Mouse (Mus musculus) yolk sac, embryonic 10.5 days (tissue): ENCODE measurements around the gene Polr3e.
A peak's percentile ranks its signal among the peaks of the same experiment; 100 is the strongest.
"Not testable (repeated sequence)": the region's sequence is repeated elsewhere in the genome, so short reads cannot be mapped to it uniquely, and the experiment has no call there.

ENCODE experiments used
- DNase-seq: peaks from one replicate; pipeline ENCODE4 v3.0.0-alpha.2; 2017; ENCODE audit warnings: low spot score

Gene Polr3e

DNA sequence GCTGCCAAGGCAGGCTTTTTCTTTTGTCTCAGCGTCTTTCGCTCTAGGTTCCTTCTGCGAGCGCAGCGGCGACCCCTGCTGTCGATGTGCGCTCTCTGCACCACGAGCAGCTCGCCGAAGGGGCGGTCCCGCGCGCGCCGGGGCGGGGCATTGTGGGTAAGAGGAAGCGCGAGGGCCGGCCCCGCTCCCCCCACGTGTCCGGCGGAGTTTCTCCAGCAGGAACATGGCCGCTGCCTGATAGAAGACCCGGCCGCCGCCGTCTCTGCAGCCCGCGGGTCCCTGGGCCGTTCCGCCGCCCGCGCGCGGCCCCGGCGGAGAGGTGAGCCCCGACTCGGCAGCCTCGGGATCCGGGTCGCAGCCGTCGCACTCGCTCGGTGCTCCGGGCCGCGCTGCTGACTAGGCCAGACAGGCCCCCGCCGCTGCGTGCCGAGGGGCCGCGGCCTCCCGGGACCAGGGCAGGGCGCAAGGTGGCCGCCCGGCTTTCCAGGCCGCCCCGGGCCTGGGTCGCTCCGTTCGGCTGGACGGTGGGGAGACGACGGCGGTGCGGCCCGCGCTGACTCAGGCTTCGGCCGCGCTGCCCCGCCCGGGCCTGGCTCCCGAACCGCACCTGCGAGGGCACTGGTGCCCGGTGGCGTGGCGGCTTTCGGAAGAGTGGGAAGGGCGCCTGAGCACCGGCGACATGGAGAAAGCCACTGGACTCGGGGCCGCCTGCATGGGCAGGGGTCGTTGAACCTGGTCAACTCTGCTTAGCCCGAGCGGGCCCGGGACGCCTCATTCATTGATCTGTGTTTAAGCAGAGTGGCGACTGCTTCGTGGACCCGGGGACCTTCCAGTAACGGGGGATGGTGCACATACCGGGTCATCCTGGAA is at the start of gene Polr3e:
Gene Polr3e, plus strand, starts transcription at position 153 of the 870 bp plus-strand sequence.
- peak; percentile 99 for DNase-seq

DNA sequence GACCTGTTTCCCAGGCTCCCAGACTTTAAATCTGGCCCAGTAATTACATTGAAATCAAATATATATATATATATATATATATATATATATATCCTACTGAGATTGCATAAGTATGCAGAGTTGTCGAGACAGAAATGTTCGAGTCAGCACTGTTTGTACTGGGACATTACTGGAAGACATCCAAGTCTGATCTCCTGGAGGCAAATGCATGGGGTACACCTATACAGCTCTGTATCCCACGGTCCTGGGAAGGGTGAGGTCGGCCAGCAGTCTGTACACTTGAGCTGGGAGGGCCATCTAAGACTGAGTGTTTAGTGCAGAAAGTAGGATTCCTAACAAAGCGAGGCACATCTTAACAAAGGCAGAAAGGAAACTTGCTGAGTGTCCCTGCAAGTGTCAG is 47.7 kb upstream of the Polr3e start:
- DNase-seq = no peak

GRCm38 (mm10) chr7:120870431-120871008 is 47.0 kb upstream of the Polr3e start:
- no peak for DNase-seq

- DNase-seq = no peak
Measured at GRCm38 (mm10) chr7:120873083-120873482, 44.5 kb upstream of the Polr3e start.

DNA sequence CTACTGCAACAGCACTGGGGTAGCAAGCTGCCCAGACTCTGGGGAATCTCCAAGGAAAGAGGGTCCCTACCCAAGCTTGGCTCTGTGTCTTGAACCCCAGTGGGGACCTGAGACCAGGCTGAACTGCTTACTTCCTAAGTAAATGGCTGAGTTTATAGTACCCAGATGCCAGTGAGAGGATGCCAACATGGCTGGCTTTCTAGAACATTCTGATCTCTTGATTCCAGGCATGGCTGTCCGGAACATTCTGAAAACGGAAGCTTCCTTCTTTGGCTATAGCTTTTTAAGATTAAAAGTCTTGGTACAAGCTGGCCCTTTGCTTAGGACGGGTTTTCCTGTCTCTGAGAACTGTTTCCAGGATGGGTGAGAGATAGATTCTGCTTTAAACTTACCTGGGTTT is 43.5 kb upstream of the Polr3e start:
- DNase-seq = no peak

- peak; percentile 50 for DNase-seq
Measured at GRCm38 (mm10) chr7:120874764-120875539, 42.6 kb upstream of the Polr3e start.

GRCm38 (mm10) chr7:120875540-120876388 is 41.8 kb upstream of the Polr3e start:
- no peak for DNase-seq

DNA sequence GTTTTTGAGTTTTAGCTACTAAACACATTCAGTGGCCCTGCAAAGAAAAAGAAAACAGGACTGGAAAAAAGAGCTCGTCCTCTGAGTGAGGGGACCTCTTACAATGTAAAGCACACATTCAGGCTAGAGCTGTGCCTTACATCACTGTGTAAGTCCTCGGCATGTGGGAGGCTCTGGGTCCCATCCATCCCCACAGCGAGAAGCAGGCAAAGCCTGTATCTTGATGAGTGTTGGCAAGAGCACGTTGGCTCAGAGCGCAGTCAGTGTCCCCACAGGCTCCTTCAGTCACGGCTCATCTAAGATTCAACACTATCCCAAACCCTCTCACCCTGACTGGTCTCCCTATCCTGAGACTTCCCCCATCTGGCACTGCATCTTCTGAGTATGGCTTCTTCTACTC is 39.3 kb upstream of the Polr3e start:
- DNase-seq = no peak

GRCm38 (mm10) chr7:120879972-120880371 is 37.6 kb upstream of the Polr3e start:
- no peak for DNase-seq

DNA sequence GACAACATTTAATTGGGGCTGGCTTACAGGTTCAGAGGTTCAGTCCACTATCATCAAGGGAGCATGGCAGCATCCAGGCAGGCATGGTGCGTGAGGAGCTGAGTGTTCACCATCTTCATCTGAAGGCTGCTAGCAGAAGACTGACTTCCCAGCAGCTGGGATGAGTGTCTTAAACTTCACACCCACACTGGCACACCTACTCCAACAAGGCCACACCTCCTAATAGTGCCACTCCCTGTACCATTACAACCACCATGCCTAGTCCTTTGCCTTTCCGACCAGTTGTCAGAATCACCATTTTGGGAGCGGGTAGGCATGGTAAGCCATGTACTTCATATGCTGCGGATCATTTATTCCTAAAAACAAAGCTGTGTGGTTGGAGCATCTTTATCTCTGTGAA is 36.8 kb upstream of the Polr3e start:
- DNase-seq = no peak

DNA sequence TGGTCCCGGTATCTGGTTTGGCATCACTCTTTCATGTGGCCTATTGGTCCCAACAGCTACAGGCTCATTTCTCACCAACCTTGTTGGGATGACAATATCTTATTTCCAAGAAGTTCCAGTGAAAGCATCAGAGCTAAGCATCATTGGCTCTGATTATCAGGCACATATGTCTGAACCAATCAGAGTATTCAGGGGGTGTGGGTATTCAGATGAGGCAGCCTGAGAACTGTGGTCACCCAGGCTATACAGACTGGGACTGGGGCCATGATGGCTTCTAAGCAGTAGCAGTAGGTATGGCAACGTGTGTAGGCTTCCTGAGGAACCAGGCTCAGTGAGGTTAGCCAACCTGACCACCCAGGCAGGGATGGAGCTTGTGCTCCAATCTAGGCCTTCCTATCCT is 36.1 kb upstream of the Polr3e start:
- DNase-seq = no peak

DNA sequence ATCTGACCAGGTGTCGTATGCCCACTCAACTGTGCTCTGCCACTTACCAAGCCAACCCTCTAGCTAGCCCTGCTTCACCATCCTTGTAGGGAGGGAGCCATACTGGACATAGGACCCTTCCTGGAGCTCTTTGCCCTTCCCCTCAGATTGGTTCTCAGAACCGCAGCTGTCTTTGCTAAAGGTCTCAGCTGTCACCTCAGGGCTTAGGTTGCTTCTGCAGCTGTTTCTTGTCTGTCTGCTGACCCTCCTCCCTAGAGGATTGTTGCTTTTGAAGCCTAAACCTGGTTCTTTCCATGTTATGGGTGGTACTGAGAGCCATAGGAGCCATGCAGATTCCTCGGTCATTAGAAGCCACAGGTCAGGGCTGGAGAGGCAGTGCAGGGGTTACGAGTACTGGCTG is 34.9 kb upstream of the Polr3e start:
- DNase-seq = no peak

DNA sequence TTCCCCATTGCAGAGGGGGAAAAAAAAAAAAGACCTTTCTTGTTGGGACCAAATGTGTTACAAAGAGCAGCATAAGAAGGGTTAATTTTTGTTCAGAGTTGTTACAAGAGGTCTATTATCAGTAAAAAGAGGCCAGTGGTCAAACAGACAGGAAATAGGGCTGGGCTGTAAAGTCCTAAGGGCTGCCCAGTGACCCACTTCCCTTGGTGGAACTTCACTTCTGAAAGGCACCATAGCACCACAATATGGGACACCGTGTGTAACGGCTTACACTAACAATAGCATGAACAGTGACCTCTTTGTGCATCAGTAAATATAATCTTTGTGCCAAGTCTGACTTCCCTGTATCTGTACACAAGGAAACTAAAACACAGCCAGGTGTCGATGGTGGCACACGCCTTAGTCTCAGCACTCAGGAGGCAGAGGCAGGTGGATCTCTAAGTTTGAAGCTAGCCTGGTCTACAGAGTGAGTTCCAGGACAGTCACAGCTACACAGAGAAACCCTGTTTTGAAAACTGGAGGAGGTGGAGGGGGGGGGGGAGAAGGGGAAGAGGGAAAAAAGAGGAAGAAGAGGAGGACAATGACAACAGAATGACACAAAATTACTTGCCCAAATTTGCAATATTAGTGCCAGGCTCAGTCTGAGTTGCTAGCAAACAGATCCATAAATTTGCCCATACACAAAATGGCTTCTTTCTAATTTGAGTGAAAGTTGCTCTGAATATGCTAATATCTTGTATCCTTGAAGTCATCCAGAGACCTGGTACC is 33.8 kb upstream of the Polr3e start:
- DNase-seq = no peak

DNA sequence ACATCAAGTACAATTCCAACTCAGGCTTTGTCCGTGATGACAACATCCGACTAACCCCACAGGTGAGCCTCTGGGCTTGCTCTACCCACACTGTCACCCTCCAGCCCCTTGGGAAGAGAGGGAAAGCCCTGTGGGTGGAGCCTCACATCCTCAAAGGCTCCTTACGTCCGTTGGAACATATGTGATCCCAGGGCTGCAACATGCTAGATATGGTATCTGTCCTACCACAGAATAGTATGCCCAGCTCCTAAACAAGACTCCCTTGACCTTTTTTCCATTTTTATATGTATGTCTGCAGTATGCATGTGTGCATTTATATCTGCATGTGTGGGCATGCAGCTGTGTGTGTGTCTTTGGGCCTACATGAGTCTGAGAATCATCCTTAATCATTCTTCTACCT is 32.8 kb upstream of the Polr3e start:
- DNase-seq = no peak

DNA sequence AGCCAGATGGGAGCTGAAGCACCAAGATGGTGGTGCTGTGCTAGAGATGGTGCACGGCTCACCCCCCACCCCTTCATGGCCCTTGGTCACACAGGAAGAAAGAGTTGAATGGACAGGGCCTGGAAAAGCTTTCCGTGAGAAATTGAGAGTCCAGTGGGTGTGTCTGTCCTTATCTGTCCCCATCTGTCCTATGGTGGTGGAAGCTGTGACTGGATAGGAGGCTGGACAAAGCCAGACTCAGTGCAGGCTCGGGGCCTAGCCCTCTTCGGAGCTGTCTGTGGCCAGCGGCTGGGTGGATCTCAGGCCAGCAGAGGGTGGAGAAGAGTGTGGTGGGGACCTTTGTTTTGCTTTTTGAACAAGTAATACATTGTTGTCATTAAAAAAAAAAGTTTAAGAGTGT is 24.4 kb upstream of the Polr3e start:
- no peak for DNase-seq

DNA sequence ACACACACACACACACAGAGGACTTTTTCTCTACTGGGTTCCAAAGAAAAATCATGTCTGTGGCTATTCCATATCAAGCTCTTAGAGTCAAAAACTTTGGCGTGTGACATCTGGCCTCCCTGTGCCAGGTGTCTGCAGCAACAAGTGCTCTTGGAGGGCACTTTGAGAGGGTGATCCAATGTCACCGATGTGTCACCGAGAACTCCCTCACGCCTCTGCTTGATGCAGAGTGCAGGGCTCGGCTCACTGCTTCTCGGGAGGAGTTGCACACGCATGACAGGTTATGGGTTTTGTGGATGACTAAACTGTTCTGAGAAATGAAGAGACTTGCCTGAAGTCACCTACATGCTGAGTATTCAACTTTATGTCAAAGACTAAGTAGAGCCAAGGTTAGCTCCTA is 20.5 kb upstream of the Polr3e start:
- no peak for DNase-seq

- DNase-seq = no peak
Measured at GRCm38 (mm10) chr7:120897711-120898335, 19.7 kb upstream of the Polr3e start.

DNA sequence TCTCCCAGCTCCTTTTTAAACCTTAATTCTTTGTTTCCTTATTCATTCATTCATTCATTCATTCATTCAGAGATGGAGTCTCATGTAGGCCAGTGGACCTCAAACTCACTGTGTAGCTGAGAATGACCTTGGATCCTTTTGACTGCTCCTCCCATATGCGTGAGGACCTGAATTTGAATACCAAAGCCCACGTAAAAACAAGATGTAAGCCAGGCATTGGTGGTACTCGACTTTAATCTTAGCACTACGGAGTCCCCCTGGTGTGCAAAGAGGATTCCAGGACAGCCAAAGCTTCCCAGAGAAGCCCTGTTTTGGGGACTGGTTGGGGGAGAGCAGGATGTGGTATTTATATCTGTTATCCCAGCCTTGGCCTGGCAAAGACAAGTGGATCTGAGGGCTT is 17.4 kb upstream of the Polr3e start:
- no peak for DNase-seq

GRCm38 (mm10) chr7:120901701-120902100 is 15.8 kb upstream of the Polr3e start:
- DNase-seq = no peak

DNA sequence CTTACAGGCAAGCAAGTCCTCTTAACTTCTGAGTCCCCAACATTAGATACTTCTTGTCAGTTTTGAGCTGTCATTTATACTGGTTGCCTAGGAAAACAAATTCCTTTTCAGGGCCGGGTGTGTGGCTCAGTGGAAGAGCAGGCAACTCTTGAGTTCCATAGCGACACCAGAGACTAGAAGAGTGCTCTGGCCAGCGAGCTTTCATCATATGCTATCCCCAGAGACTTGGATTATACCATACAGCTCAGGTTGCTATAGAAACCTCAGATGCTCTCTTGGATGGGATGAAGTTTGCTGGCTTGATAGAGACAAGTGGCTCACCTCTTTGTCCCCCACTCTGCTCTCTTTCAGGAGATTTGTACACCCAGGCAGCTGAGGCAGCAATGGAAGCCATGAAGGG is 14.6 kb upstream of the Polr3e start:
- no peak for DNase-seq

DNA sequence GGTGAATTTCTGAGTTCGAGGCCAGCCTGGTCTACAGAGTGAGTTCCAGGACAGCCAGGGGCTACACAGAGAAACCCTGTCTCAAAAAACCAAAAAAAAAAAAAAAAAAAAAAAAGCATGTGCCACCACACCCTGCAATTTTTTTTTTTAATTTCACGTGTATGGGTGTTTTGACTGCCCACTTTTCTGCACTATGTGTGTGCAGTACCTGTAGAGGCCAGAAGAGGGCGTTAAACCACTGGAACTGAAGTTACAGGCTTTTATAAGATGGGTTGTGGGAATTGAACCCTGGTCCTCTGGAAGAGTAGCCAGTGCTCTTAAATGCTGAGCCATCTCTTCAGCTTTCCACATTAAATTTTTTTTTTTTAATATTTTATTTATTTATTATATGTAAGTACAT is 7.4 kb upstream of the Polr3e start:
- not testable (repeated sequence) for DNase-seq
